Mouse (Mus musculus): ENCODE measurements around the gene Fam72a. TPM values are rescaled to one million over a fixed set of nuclear protein-coding genes. Genes with fewer than 3 reads are reported as not detected.
A peak's percentile ranks its signal among the peaks of the same experiment; 100 is the strongest.
"Not testable (repeated sequence)": the region's sequence is repeated elsewhere in the genome, so short reads cannot be mapped to it uniquely, and the experiment has no call there.

Gene Fam72a
- total RNA-seq, 2 experiments from 2014 or later: 0.49 to 0.72 TPM

GRCm38 (mm10) chr1:131566056-131566455 lies 38.4 kb downstream of the Fam72a start:
- DNase-seq; intact Hi-C loops (cut with DNase I; ENCODE audit: low total_unique reads): not testable (repeated sequence)

- DNase-seq: no peak
- intact Hi-C loops (cut with DNase I; ENCODE audit: low total_unique reads): no loop called here
Measured at GRCm38 (mm10) chr1:131569721-131570120, 42.0 kb downstream of the Fam72a start.

GRCm38 (mm10) chr1:131570391-131570790 lies 42.7 kb downstream of the Fam72a start:
- no peak for DNase-seq
- intact Hi-C loops (cut with DNase I; ENCODE audit: low total_unique reads): no loop called here

GRCm38 (mm10) chr1:131573721-131574120 lies 46.0 kb downstream of the Fam72a start:
- peak; percentile 31 for DNase-seq
- intact Hi-C loops (cut with DNase I; ENCODE audit: low total_unique reads): no loop called here

GRCm38 (mm10) chr1:131578943-131579680 lies 51.4 kb downstream of the Fam72a start:
- DNase-seq: no peak
- intact Hi-C loops (cut with DNase I; ENCODE audit: low total_unique reads): no loop called here

GRCm38 (mm10) chr1:131580389-131580788 lies 52.7 kb downstream of the Fam72a start:
- intact Hi-C loops (cut with DNase I; ENCODE audit: low total_unique reads): no loop called here
- no peak for DNase-seq

GRCm38 (mm10) chr1:131583598-131583997 lies 55.9 kb downstream of the Fam72a start:
- DNase-seq: no peak
- intact Hi-C loops (cut with DNase I; ENCODE audit: low total_unique reads): no loop called here

- no peak for DNase-seq
- intact Hi-C loops (cut with DNase I; ENCODE audit: low total_unique reads): no loop called here
Measured at GRCm38 (mm10) chr1:131586836-131587235, 59.1 kb downstream of the Fam72a start.

Small RNA genes lying within 50 kb of the gene (microRNA-seq; reads per million reads assigned to microRNA genes)
- gene Gm24273: 0 reads per million in 2 experiments

Other genes with a start within 250 kb of the Fam72a start
- 1 to 10 TPM; 1.8 to 2.1 TPM for gene Ikbke, start 248.3 kb upstream of the Fam72a start, total RNA-seq (2021)
- 10 to 100 TPM; 21.2 to 21.5 TPM for gene Srgap2, start 551 bp upstream of the Fam72a start, total RNA-seq (2021)
- not detected for gene Avpr1b, start 71.3 kb downstream of the Fam72a start, total RNA-seq (2021)
- gene Ctse, start 110.4 kb downstream of the Fam72a start, total RNA-seq (2021): under 1 TPM; 0.39 to 0.40 TPM
- gene Rab7b, start 160.8 kb downstream of the Fam72a start, total RNA-seq (2021): 1 to 10 TPM; 3.7 to 6.5 TPM
- not detected for gene Slc26a9, start 216.1 kb downstream of the Fam72a start, total RNA-seq (2021)

Measured in gastrocnemius, postnatal 14 days (tissue).